Mouse (Mus musculus): ENCODE measurements around the gene Noc3l.

DNA sequence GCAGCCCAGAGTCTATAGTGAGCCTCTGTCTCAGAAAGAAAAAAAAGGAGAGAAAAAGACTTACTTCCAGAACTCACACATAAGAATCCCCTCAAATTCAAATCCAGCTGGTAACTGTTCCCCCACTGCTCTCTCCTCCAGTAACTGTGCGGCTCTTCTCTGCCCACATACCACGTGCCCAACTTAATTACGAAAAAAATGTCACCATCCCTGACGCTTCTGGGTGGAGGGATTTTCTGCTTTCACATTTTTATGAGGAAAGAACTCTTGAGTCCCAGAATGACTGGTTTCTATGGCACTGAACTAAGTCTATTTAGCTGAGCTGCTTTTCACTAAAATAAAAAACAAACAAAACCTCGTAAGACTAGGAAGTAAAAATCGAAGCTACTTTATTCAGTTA lies 31.3 kb downstream of the Noc3l start:
- TF ChIP-seq CTCF (IDR thresholded peaks at IDR 0.05; ENCODE audit: low read depth, low read length) (no peak), POLR2AphosphoS5 (IDR thresholded peaks at IDR 0.05; ENCODE audit: insufficient replicate concordance, low read depth, low read length) (no peak)

Measured in G1E (cell line).